Mouse (Mus musculus): Measurements from ENCODE around the gene Dnaaf2. TPM values are rescaled to one million over a fixed set of nuclear protein-coding genes. Genes with fewer than 3 reads are reported as not detected.

Dnaaf2 gene
- 1 to 10 TPM; 1.9 to 2.8 TPM for total RNA-seq (2021)

- peak; percentile 59 to 83 for DNase-seq (ENCODE audit: extremely low spot score in 1 of 2, low spot score in 2 of 2)
- intact Hi-C loops (cut with DNase I), result loop anchor here (5.0 to 10.0 kb wide), 2 partner anchors 99 to 387 kb away; partner anchors contain the start of genes Klhdc2 and Vcpkmt
Measured at GRCm38 (mm10) chr12:69198164-69198535, at the start of gene Dnaaf2. Gene Dnaaf2, minus strand, starts transcription at chr12:69198429.

- intact Hi-C loops (cut with DNase I), result no loop called here
- peak; percentile 52 to 88 for DNase-seq (ENCODE audit: extremely low spot score in 1 of 2, low spot score in 2 of 2)
Measured at GRCm38 (mm10) chr12:69241771-69242431, 43.7 kb upstream of the Dnaaf2 start.

GRCm38 (mm10) chr12:69241405-69241770 lies 43.2 kb upstream of the Dnaaf2 start:
- intact Hi-C loops (cut with DNase I), result no loop called here
- DNase-seq (ENCODE audit: extremely low spot score in 1 of 2, low spot score in 2 of 2), result no peak

GRCm38 (mm10) chr12:69240876-69241275 lies 42.6 kb upstream of the Dnaaf2 start, which contains the start of gene Klhdc1:
Gene Klhdc1, plus strand, starts transcription at chr12:69241176.
- intact Hi-C loops (cut with DNase I), result no loop called here
- no peak for DNase-seq (ENCODE audit: extremely low spot score in 1 of 2, low spot score in 2 of 2)

GRCm38 (mm10) chr12:69238284-69238683 lies 40.1 kb upstream of the Dnaaf2 start:
- intact Hi-C loops (cut with DNase I), result no loop called here
- no peak for DNase-seq (ENCODE audit: extremely low spot score in 1 of 2, low spot score in 2 of 2)

- DNase-seq (ENCODE audit: extremely low spot score in 1 of 2, low spot score in 2 of 2), result no peak
- intact Hi-C loops (cut with DNase I), result no loop called here
Measured at GRCm38 (mm10) chr12:69235782-69236181, 37.6 kb upstream of the Dnaaf2 start.

GRCm38 (mm10) chr12:69229251-69229650 lies 31.0 kb upstream of the Dnaaf2 start:
- no peak for DNase-seq (ENCODE audit: extremely low spot score in 1 of 2, low spot score in 2 of 2)
- intact Hi-C loops (cut with DNase I), result no loop called here

GRCm38 (mm10) chr12:69227776-69228466 lies 29.7 kb upstream of the Dnaaf2 start, which contains the start of gene Pole2:
Gene Pole2, minus strand, starts transcription at chr12:69228195.
- intact Hi-C loops (cut with DNase I), result no loop called here
- DNase-seq (ENCODE audit: extremely low spot score in 1 of 2, low spot score in 2 of 2), result peak; percentile 76 to 90

- intact Hi-C loops (cut with DNase I), result no loop called here
- no peak for DNase-seq (ENCODE audit: extremely low spot score in 1 of 2, low spot score in 2 of 2)
Measured at GRCm38 (mm10) chr12:69220613-69221277, 22.5 kb upstream of the Dnaaf2 start.

- no peak for DNase-seq (ENCODE audit: extremely low spot score in 1 of 2, low spot score in 2 of 2)
- intact Hi-C loops (cut with DNase I), result loop anchor here (5.0 kb wide), 1 partner anchor 66 kb away; no protein-coding TSS in a partner anchor
Measured at GRCm38 (mm10) chr12:69216587-69216986, 18.4 kb upstream of the Dnaaf2 start.

GRCm38 (mm10) chr12:69215000-69215785 lies 17.0 kb upstream of the Dnaaf2 start:
- intact Hi-C loops (cut with DNase I), result loop anchor here (5.0 kb wide), 2 partner anchors 67 to 82 kb away; partner anchors contain the start of gene Klhdc2

GRCm38 (mm10) chr12:69214393-69214792 lies 16.2 kb upstream of the Dnaaf2 start:
- DNase-seq (ENCODE audit: extremely low spot score in 1 of 2, low spot score in 2 of 2), result no peak
- intact Hi-C loops (cut with DNase I), result loop anchor here (5.0 kb wide), 1 partner anchor 83 kb away; the partner anchor contains the start of gene Klhdc2

More at GRCm38 (mm10) chr12:69215000-69215785, 17.0 kb upstream of the Dnaaf2 start:
- no peak for DNase-seq (ENCODE audit: extremely low spot score in 1 of 2, low spot score in 2 of 2)

- intact Hi-C loops (cut with DNase I), result loop anchor here (5.0 kb wide), 1 partner anchor 84 kb away; the partner anchor contains the start of gene Klhdc2
- no peak for DNase-seq (ENCODE audit: extremely low spot score in 1 of 2, low spot score in 2 of 2)
Measured at GRCm38 (mm10) chr12:69213186-69213777, 15.1 kb upstream of the Dnaaf2 start.

GRCm38 (mm10) chr12:69211057-69211456 lies 12.8 kb upstream of the Dnaaf2 start:
- DNase-seq (ENCODE audit: extremely low spot score in 1 of 2, low spot score in 2 of 2), result no peak
- intact Hi-C loops (cut with DNase I), result loop anchor here (5.0 kb wide), 1 partner anchor 86 kb away; the partner anchor contains the start of gene Klhdc2

GRCm38 (mm10) chr12:69210056-69210979 lies 12.1 kb upstream of the Dnaaf2 start:
- no peak for DNase-seq (ENCODE audit: extremely low spot score in 1 of 2, low spot score in 2 of 2)
- intact Hi-C loops (cut with DNase I), result loop anchor here (5.0 kb wide), 1 partner anchor 87 kb away; the partner anchor contains the start of gene Klhdc2

- intact Hi-C loops (cut with DNase I), result no loop called here
- DNase-seq (ENCODE audit: extremely low spot score in 1 of 2, low spot score in 2 of 2), result no peak
Measured at GRCm38 (mm10) chr12:69208520-69208919, 10.3 kb upstream of the Dnaaf2 start.

- DNase-seq (ENCODE audit: extremely low spot score in 1 of 2, low spot score in 2 of 2), result no peak
- intact Hi-C loops (cut with DNase I), result no loop called here
Measured at GRCm38 (mm10) chr12:69207926-69208325, 9.7 kb upstream of the Dnaaf2 start.

All from left cerebral cortex, postnatal 10 days (tissue).